Mouse (Mus musculus) CH12.LX (cell line): ENCODE results near the gene Mapkapk2. TPM values are rescaled to one million over a fixed set of nuclear protein-coding genes. Genes with fewer than 3 reads are reported as not detected.

Experiments used
- DNase-seq: peaks from one replicate; pipeline ENCODE4 v3.0.0-alpha.2; 2013; ENCODE audit errors: extremely low read depth
- H3K27ac ChIP-seq: 2 replicates; pipeline ENCODE4 v1.5.1; 2012; ENCODE audit warnings: low read depth, mild to moderate bottlenecking, control low read depth, moderate library complexity; ENCODE audit not compliant: insufficient read depth
- H3K27me3 ChIP-seq: replicated peaks from 2 replicates; pipeline ENCODE3; 2012; ENCODE audit warnings: inconsistent platforms
- H3K36me3 ChIP-seq, 2 experiments: replicated peaks in 1 of 2; 2 replicates each; pipeline versions ENCODE3 to v1.6.1; 2012; ENCODE audit warnings: inconsistent platforms in 1 of 2, low read length in 1 of 2, mild to moderate bottlenecking in 1 of 2, mixed read lengths in 1 of 2, moderate library complexity in 1 of 2; ENCODE audit not compliant: control insufficient read depth in 1 of 2, insufficient read depth in 1 of 2
- H3K4me1 ChIP-seq, 2 experiments: 2 replicates each; pipeline ENCODE4 v1.6.1; 2012; ENCODE audit warnings: inconsistent platforms in 1 of 2, moderate library complexity in 1 of 2; ENCODE audit not compliant: insufficient read depth in 2 of 2, control insufficient read depth in 1 of 2
- H3K4me2 ChIP-seq: 2 replicates; pipeline ENCODE4 v1.6.1; 2012; ENCODE audit warnings: low read depth, mild to moderate bottlenecking, control low read depth; ENCODE audit not compliant: poor library complexity, insufficient read depth, severe bottlenecking
- H3K4me3 ChIP-seq, 3 experiments: fragments of 150-350 bp in 1 of 3; sonication (generic) in 1 of 3; replicated peaks in 1 of 3; 2 replicates each; pipeline versions ENCODE3 to v1.5.1; 2011 to 2012; ENCODE audit warnings: low read depth in 2 of 3, low read length in 2 of 3, mild to moderate bottlenecking in 2 of 3, moderate library complexity in 2 of 3, control low read depth in 1 of 3, improper control_type of control experiment in 1 of 3, inconsistent platforms in 1 of 3, mixed read lengths in 1 of 3; ENCODE audit not compliant: poor library complexity in 1 of 3
- H3K79me2 ChIP-seq: replicated peaks from 2 replicates; pipeline ENCODE4 v1.6.1; 2012; ENCODE audit warnings: mild to moderate bottlenecking, moderate library complexity; ENCODE audit not compliant: control insufficient read depth, poor library complexity, insufficient read depth, severe bottlenecking; ENCODE audit errors: extremely low read depth
- H3K9ac ChIP-seq: 2 replicates; pipeline ENCODE4 v1.6.1; 2012; ENCODE audit warnings: low read depth, mild to moderate bottlenecking, control low read depth, moderate library complexity; ENCODE audit not compliant: insufficient read depth
- H3K9me3 ChIP-seq: replicated peaks from 2 replicates; pipeline ENCODE3; 2012; ENCODE audit warnings: low read length, inconsistent platforms, mixed read lengths
- BHLHE40 ChIP-seq: IDR thresholded peaks from 2 replicates; pipeline ENCODE4 v1.6.1; 2011; ENCODE audit warnings: mild to moderate bottlenecking, low read depth, low read length, improper control_type of control experiment
- CHD1 ChIP-seq: IDR thresholded peaks from 2 replicates; pipeline ENCODE4 v1.6.1; 2012; ENCODE audit warnings: low read depth, low read length, improper control_type of control experiment, inconsistent platforms
- CHD2 ChIP-seq: IDR thresholded peaks from 2 replicates; pipeline ENCODE4 v1.6.1; 2011; ENCODE audit warnings: low read length, improper control_type of control experiment
- CTCF ChIP-seq, 2 experiments: IDR thresholded peaks in 1 of 2; conservative IDR thresholded peaks in 1 of 2; 2 replicates each; pipeline ENCODE4 v1.5.1; 2011 to 2012; ENCODE audit warnings: low read depth in 2 of 2, low read length in 2 of 2, improper control_type of control experiment in 1 of 2, inconsistent platforms in 1 of 2, mild to moderate bottlenecking in 1 of 2, moderate library complexity in 1 of 2
- E2F4 ChIP-seq: IDR thresholded peaks from 2 replicates; pipeline ENCODE4 v1.6.1; 2011; ENCODE audit warnings: low read depth, low read length, improper control_type of control experiment; ENCODE audit not compliant: insufficient replicate concordance
- ELF1 ChIP-seq: IDR thresholded peaks from 2 replicates; pipeline ENCODE4 v1.6.1; 2014; ENCODE audit warnings: low read depth, mild to moderate bottlenecking, inconsistent platforms, low read length, improper control_type of control experiment
- EP300 ChIP-seq: IDR thresholded peaks from 2 replicates; pipeline ENCODE4 v1.6.1; 2011; ENCODE audit warnings: low read length, improper control_type of control experiment
- ETS1 ChIP-seq: conservative IDR thresholded peaks from 2 replicates; pipeline ENCODE4 v1.6.1; 2012; ENCODE audit warnings: low read depth, mild to moderate bottlenecking, inconsistent platforms, low read length, improper control_type of control experiment, moderate library complexity
- GABPA ChIP-seq: IDR thresholded peaks from 2 replicates; pipeline ENCODE4 v1.6.1; 2012; ENCODE audit warnings: low read depth, low read length, improper control_type of control experiment, inconsistent platforms; ENCODE audit not compliant: insufficient replicate concordance
- HCFC1 ChIP-seq: IDR thresholded peaks from 2 replicates; pipeline ENCODE4 v1.6.1; 2012; ENCODE audit warnings: low read depth, mild to moderate bottlenecking, inconsistent platforms, low read length, improper control_type of control experiment
- IRF4 ChIP-seq: IDR thresholded peaks from 2 replicates; pipeline ENCODE4 v1.6.1; 2014; ENCODE audit warnings: low read depth, mild to moderate bottlenecking, inconsistent platforms, low read length, improper control_type of control experiment
- JUN ChIP-seq: IDR thresholded peaks from 2 replicates; pipeline ENCODE4 v1.6.1; 2011; ENCODE audit warnings: low read depth, mild to moderate bottlenecking, low read length, improper control_type of control experiment, moderate library complexity; ENCODE audit not compliant: insufficient read depth
- JUND ChIP-seq: conservative IDR thresholded peaks from 2 replicates; pipeline ENCODE4 v1.6.1; 2011; ENCODE audit warnings: low read depth, low read length, improper control_type of control experiment
- KAT2A ChIP-seq: IDR thresholded peaks from 2 replicates; pipeline ENCODE4 v1.6.1; 2012; ENCODE audit warnings: low read length, improper control_type of control experiment, inconsistent platforms; ENCODE audit not compliant: insufficient replicate concordance
- MAFK ChIP-seq: IDR thresholded peaks from 2 replicates; pipeline ENCODE4 v1.6.1; 2011; ENCODE audit warnings: low read length, improper control_type of control experiment; ENCODE audit not compliant: insufficient replicate concordance
- MAX ChIP-seq: IDR thresholded peaks from 2 replicates; pipeline ENCODE4 v1.6.1; 2011; ENCODE audit warnings: low read length, improper control_type of control experiment
- MAZ ChIP-seq: IDR thresholded peaks from 2 replicates; pipeline ENCODE4 v1.6.1; 2012; ENCODE audit warnings: low read depth, mild to moderate bottlenecking, inconsistent platforms, low read length, improper control_type of control experiment, moderate library complexity
- MEF2A ChIP-seq: IDR thresholded peaks from 2 replicates; pipeline ENCODE4 v1.6.1; 2014; ENCODE audit warnings: low read depth, mild to moderate bottlenecking, inconsistent platforms, low read length, improper control_type of control experiment, borderline replicate concordance
- MXI1 ChIP-seq: IDR thresholded peaks from 2 replicates; pipeline ENCODE4 v1.6.1; 2011; ENCODE audit warnings: mild to moderate bottlenecking, low read depth, low read length, improper control_type of control experiment
- MYC ChIP-seq: IDR thresholded peaks from 2 replicates; pipeline ENCODE4 v1.6.1; 2011; ENCODE audit warnings: low read depth, mild to moderate bottlenecking, improper control_type of control experiment, low read length
- NELFE ChIP-seq: IDR thresholded peaks from 2 replicates; pipeline ENCODE4 v1.6.1; 2011; ENCODE audit warnings: low read depth, low read length, improper control_type of control experiment
- NRF1 ChIP-seq: IDR thresholded peaks from 2 replicates; pipeline ENCODE4 v1.6.1; 2014; ENCODE audit warnings: low read depth, mild to moderate bottlenecking, inconsistent platforms, low read length, improper control_type of control experiment, moderate library complexity
- PAX5 ChIP-seq: IDR thresholded peaks from 2 replicates; pipeline ENCODE4 v1.6.1; 2012; ENCODE audit warnings: low read length, inconsistent platforms, mixed read lengths
- POLR2A ChIP-seq: IDR thresholded peaks from 2 replicates; pipeline ENCODE4 v1.6.1; 2011; ENCODE audit warnings: low read depth, mild to moderate bottlenecking, improper control_type of control experiment, low read length
- POLR2AphosphoS2 ChIP-seq: IDR thresholded peaks from 2 replicates; pipeline ENCODE4 v1.6.1; 2011; ENCODE audit warnings: low read depth, low read length, improper control_type of control experiment
- RAD21 ChIP-seq: IDR thresholded peaks from 2 replicates; pipeline ENCODE4 v1.6.1; 2011; ENCODE audit warnings: low read depth, mild to moderate bottlenecking, low read length, improper control_type of control experiment, moderate library complexity
- RCOR1 ChIP-seq: conservative IDR thresholded peaks from 2 replicates; pipeline ENCODE4 v1.6.1; 2012; ENCODE audit warnings: low read depth, mild to moderate bottlenecking, inconsistent platforms, low read length, improper control_type of control experiment
- SIN3A ChIP-seq: IDR thresholded peaks from 2 replicates; pipeline ENCODE4 v1.6.1; 2012; ENCODE audit warnings: low read length, improper control_type of control experiment, inconsistent platforms
- SMC3 ChIP-seq: IDR thresholded peaks from 2 replicates; pipeline ENCODE4 v1.6.1; 2011; ENCODE audit warnings: low read depth, low read length, improper control_type of control experiment
- TBP ChIP-seq: conservative IDR thresholded peaks from 2 replicates; pipeline ENCODE4 v1.6.1; 2011; ENCODE audit warnings: low read depth, low read length, improper control_type of control experiment
- TCF12 ChIP-seq: IDR thresholded peaks from 2 replicates; pipeline ENCODE4 v1.6.1; 2014; ENCODE audit warnings: low read depth, mild to moderate bottlenecking, inconsistent platforms, low read length, improper control_type of control experiment
- UBTF ChIP-seq: IDR thresholded peaks from 2 replicates; pipeline ENCODE4 v1.6.1; 2012; ENCODE audit warnings: low read depth, mild to moderate bottlenecking, inconsistent platforms, low read length, improper control_type of control experiment, moderate library complexity
- USF1 ChIP-seq: IDR thresholded peaks from 2 replicates; pipeline ENCODE4 v1.6.1; 2014; ENCODE audit warnings: low read depth, mild to moderate bottlenecking, inconsistent platforms, low read length, improper control_type of control experiment
- USF2 ChIP-seq: conservative IDR thresholded peaks from 2 replicates; pipeline ENCODE4 v1.6.1; 2011; ENCODE audit warnings: low read depth, low read length, improper control_type of control experiment
- ZC3H11A ChIP-seq: IDR thresholded peaks from 2 replicates; pipeline ENCODE4 v1.6.1; 2012; ENCODE audit warnings: low read depth, mild to moderate bottlenecking, inconsistent platforms, low read length, improper control_type of control experiment
- ZKSCAN1 ChIP-seq: IDR thresholded peaks from 2 replicates; pipeline ENCODE4 v1.6.1; 2012; ENCODE audit warnings: low read depth, inconsistent platforms, low read length, improper control_type of control experiment, borderline replicate concordance
- ZMIZ1 ChIP-seq: IDR thresholded peaks from 2 replicates; pipeline ENCODE4 v1.6.1; 2012; ENCODE audit warnings: low read depth, mild to moderate bottlenecking, inconsistent platforms, low read length, improper control_type of control experiment
- ZNF384 ChIP-seq: IDR thresholded peaks from 2 replicates; pipeline ENCODE4 v1.6.1; 2012; ENCODE audit warnings: low read depth, low read length, improper control_type of control experiment, inconsistent platforms
- dilution Hi-C: fragments of 300-500 bp; cut with MboI; formaldehyde crosslinking; loops from 2 replicates; pipeline ENCODE4 v1.14.3; 2020; ENCODE audit warnings: low sequenced_read_pairs; ENCODE audit not compliant: extremely low pct_unique_long_range_greater_than_20kb, extremely low pct_ligation_motif_present
- in situ Hi-C: fragments of 300-500 bp; cut with MboI; formaldehyde crosslinking; loops from 3 replicates; pipeline ENCODE4 v1.14.3; 2019; ENCODE audit warnings: low sequenced_read_pairs, low pct_ligation_motif_present, low pct_unique_long_range_greater_than_20kb, mixed read lengths
- polyA plus RNA-seq: library from polyadenylated mRNA; unstranded; fragments of >175 nt; gene quantifications from 2 replicates; pipeline ENCODE4 v1.2.1, GENCODE M21; 2012; ENCODE audit warnings: low read depth; ENCODE audit not compliant: insufficient read length
- total RNA-seq, 2 experiments: library from RNA; depleted of rRNA; stranded (reverse); fragments of 300-350 nt in 1 of 2; fragments of >200 nt in 1 of 2; gene quantifications; 2 replicates each; pipeline ENCODE4 v1.2.3; 2012 to 2014

Gene Mapkapk2
- total and polyA plus RNA-seq, 3 experiments = 55.0 to 63.5 (median 62.9) TPM

DNA sequence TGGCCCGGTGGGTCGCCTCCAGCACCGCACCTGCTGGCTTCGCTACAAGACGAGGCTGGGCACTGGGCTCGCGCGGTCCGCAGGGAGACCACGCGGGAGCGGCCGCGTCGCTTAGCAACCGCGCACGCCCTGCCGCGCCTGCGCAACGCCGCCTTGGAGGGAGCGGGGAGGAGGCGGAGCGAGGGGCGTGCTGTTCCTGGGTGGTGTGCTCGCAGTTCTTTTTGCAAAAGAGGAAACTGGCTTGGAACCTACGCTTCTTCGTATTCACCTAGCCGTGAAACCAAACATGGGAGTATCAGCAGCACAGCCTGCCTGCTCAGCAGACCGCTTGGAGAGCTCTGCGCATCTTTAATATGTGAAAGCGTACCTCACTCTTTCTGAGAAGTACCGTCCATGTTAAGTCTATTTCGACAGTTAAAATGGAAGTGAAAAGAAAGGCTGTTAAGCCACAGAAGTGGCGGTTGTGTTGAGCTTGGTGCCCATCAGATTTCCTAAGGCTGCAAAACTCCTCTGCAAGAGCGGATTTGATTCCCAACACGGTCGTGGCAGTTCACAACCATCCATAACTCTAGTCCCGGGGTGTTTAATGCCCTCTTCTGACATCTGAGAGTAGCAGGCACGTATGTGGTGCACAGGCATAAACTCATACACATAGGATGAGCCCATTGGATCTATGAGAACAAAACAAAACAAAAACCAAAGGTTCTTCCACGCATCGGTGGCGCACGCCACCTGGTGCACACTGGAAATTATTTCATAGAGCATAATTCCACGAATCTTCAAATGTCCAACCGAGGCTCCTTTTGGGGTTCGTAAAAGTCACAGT lies 40.8 kb upstream of the Mapkapk2 start, which contains the start of gene Dyrk3:
TSS of gene Dyrk3 (minus strand) at position 150 of the 826 bp plus-strand sequence.
- H3K9me3 ChIP-seq = no peaks in the 10 kb centered on the region
- peak; percentile 95 for DNase-seq
- H3K4me3 ChIP-seq = peak within 1 kb of the TSS; percentile 75 to 96 (median 81)
- H3K36me3 ChIP-seq = peaks cover 4 to 12% of the 10 kb centered on the region in 2 experiments
- dilution Hi-C loops (no loop called here), in situ Hi-C loops (no loop called here)
- H3K9ac ChIP-seq = peak within 1 kb of the TSS; percentile 99
- no peak for TF ChIP-seq MEF2A
- TF ChIP-seq E2F4 = no peak
- TF ChIP-seq ZMIZ1 = peak; percentile 38; the same call in 1 of the 2 replicates
- TF ChIP-seq MAX = no peak; the same call in 1 of the 2 replicates
- TF ChIP-seq POLR2AphosphoS2 = no peak
- no peak for TF ChIP-seq GABPA
- peak; percentile 72 for TF ChIP-seq POLR2A
- 0 out of 2 replicates have a peak, but pooled peaks have one; percentile 9 for TF ChIP-seq UBTF
- no peak for TF ChIP-seq ZC3H11A
- peak; percentile 73 for TF ChIP-seq BHLHE40
- TF ChIP-seq NRF1 = peak; percentile 98
- peak; percentile 13; the same call in 1 of the 2 replicates for TF ChIP-seq SMC3
- TF ChIP-seq RAD21 = peak; percentile 17
- TF ChIP-seq TCF12 = peak; percentile 39; the same call in 1 of the 2 replicates
- peak; percentile 40 for TF ChIP-seq SIN3A
- no peak for TF ChIP-seq CHD2
- no peak for TF ChIP-seq KAT2A
- TF ChIP-seq ZNF384 = no peak
- 0 out of 2 replicates have a peak, but pooled peaks have one; percentile 5 for TF ChIP-seq IRF4
- peak in 1 of 2 experiments; percentile 53; a peak in 2 of 4 replicates for TF ChIP-seq CTCF (conservative IDR thresholded peaks at IDR 0.05 in 1 of 2, IDR thresholded peaks at IDR 0.05 in 1 of 2; ENCODE audit: low read depth in 2 of 2, low read length in 2 of 2)
- TF ChIP-seq RCOR1 = no peak; the same call in 1 of the 2 replicates
- peak; percentile 69; the same call in 1 of the 2 replicates for TF ChIP-seq TBP
- TF ChIP-seq NELFE = peak; percentile 66
- no peak for TF ChIP-seq JUN
- TF ChIP-seq ETS1 = no peak
- no peak for TF ChIP-seq USF1
- no peak for TF ChIP-seq MAFK
- no peak; the same call in 1 of the 2 replicates for TF ChIP-seq JUND
- TF ChIP-seq ELF1 = peak; percentile 63
- TF ChIP-seq MXI1 = peak; percentile 99
- TF ChIP-seq MYC = 0 out of 2 replicates have a peak, but pooled peaks have one; percentile 22
- no peak for TF ChIP-seq HCFC1
- TF ChIP-seq MAZ = 0 out of 2 replicates have a peak, but pooled peaks have one; percentile 6
- no peak for TF ChIP-seq EP300
- TF ChIP-seq ZKSCAN1 = no peak
- no peak for TF ChIP-seq PAX5
- TF ChIP-seq CHD1 = no peak; the same call in 1 of the 2 replicates
- no peak for TF ChIP-seq USF2
- peaks cover 13 to 71% of the 10 kb centered on the region in 2 experiments for H3K4me1 ChIP-seq
- H3K27ac ChIP-seq = peak within 1 kb of the TSS; percentile 92
- H3K4me2 ChIP-seq = peak within 1 kb of the TSS; percentile 94
- H3K79me2 ChIP-seq = peaks cover 20% of the 10 kb centered on the region
- H3K27me3 ChIP-seq = no peaks in the 10 kb centered on the region
